Mouse (Mus musculus): ENCODE data around the gene Taf9b. TPM values are rescaled to one million over a fixed set of nuclear protein-coding genes. Genes with fewer than 3 reads are reported as not detected.
A peak's percentile ranks its signal among the peaks of the same experiment; 100 is the strongest.
"Not testable (repeated sequence)": the region's sequence is repeated elsewhere in the genome, so short reads cannot be mapped to it uniquely, and the experiment has no call there.

The Taf9b gene
- 10 to 100 TPM; 12.9 to 15.7 TPM for total RNA-seq (2021)

DNA sequence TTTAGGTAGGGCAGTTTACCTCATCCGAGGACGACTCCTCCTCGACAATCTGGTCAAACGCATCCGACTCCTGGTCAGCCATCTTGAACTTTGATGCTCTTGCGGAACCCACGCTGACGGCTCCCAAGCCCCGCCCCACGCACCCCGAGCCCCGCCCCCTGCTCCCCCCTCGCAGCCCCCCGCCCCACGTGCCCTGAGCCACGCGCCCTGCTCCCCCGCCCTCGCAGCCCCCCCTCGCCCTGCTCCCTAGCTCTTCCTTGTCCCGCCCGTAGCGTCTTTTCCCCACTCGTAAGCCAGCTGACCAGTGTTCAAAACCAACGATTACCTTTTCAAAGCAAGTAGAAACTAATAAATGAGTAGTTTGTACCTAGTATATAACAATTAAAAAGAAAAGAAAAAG lies at the start of gene Taf9b:
TSS of gene Taf9b (minus strand) at position 101 of the 400 bp plus-strand sequence.
- no peak for DNase-seq
- intact Hi-C loops (cut with DNase I), result no loop called here

DNA sequence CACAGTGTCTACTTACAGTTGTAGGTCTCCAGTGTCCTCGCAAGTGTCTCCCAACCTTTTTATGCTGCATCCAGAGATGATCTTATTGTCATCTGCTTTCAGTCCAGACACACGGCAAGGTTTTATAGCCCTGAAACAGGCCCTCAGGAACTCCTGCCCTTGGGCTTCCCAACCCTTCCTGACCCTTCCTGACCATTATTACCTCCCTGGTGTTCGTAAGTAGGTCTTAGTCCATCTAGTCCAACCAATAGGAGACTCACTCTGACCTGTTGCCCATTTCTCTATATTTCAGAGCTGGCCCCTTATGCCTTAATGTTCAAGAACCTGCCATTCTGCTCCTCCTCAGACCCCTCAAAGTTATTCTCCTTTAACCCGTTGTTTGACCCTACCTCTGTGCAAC lies 34.3 kb upstream of the Taf9b start, which contains the start of gene Fnd3c2:
TSS of gene Fnd3c2 (minus strand) at position 101 of the 400 bp plus-strand sequence.
- intact Hi-C loops (cut with DNase I), result no loop called here
- no peak for DNase-seq

DNA sequence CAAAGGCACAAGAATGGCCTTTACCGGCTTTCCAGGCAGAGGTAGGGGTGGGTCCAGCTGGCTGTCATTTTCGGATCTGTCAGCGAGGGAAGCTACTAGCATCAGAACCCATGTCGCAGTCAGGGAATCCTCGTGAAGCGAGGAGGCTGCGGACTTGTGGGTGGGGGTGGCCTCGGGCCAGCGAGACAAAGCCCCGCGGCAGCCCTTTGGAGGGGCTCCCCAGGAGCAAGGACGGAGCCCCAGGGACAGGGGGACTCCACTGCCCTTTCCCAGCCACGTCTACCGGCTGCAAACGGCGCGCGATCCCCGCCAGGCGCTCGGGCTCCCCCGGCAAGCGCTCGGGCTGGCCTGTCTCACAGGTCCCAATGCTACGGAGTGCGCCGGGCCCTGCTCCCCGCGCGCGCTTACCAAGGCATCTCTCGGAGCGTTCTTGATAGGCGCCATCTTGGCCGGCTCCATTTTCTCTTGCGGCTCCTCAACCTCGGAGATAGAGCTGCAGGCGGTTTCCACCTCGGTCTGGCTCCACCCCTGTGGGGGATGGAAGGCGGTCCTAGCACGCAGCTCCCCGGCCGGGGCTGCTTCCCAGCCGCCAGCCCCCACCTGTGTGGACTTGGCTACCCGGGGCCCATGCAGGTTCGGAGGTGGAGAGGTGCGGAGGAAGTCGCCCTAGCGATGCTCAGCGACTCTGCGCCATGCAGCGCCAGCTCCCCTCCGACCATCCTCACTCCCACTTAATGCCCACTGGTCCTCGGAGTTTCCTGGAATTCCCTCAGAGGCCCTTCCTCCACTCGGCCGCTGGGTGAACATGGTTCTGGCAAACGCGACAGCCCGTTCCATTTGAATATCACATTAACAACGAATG lies 1.6 kb downstream of the Taf9b start:
- intact Hi-C loops (cut with DNase I), result no loop called here

DNA sequence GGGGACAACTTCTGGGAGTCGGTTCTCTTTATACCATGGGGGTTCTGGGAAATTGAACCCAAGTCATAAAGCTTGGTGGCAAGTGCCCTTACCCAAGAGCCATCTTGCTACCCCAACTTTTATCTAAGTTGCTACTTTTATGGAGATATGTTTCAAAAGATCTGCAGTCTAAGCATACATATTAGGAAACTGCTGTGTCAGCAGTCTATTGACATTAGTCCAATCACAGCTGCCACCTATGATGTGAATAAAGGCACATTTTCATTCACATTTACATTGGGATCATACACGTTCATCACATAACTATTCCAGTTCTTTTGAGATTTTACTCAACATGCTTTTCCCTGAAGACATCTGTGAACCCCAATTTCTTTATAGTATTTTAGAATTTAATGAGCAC lies 11.9 kb downstream of the Taf9b start:
- DNase-seq, result no peak
- intact Hi-C loops (cut with DNase I), result no loop called here

More for the DNA sequence above, 1.6 kb downstream of the Taf9b start:
- peak; percentile 73 to 79 for DNase-seq

DNA sequence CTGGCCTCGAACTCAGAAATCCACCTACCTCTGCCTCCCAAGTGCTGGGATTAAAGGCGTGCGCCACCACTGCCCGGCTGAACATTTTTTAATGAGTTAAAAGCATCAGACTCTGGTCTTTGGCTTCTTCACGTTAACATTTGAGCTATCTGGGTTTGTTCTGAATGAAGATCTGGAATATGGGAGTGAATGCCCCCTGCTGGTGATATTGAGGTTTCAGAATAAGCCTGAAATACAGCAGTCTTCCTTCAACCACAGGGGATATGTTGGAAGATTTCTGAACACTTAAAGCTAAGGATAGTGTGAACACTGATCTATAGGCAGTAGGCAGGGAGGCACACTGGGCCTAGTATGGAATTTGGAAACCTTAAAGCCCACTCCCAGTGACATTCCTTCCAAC lies 22.1 kb downstream of the Taf9b start:
- no peak for DNase-seq
- intact Hi-C loops (cut with DNase I), result no loop called here

DNA sequence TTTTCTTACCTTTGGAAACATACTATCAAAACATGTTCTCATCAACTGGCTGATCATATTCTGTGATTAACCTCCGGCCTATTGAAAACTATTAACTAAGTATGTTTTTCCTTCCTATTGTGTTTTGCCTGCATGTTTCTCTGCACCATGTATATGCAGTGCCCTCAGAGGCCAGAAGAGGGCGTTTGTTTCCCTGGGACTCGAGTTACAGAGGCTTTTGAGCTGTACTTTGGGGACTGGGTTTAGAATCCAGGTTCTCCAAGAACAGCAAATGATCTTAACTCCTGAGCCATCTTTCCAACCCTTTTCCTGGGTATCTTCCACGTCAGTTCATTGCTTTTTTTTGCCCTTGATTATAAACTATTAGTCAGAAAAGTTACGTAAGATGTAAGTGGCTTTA lies 23.6 kb downstream of the Taf9b start:
- DNase-seq, result peak in 1 of 2 experiments; percentile 14
- intact Hi-C loops (cut with DNase I), result no loop called here

DNA sequence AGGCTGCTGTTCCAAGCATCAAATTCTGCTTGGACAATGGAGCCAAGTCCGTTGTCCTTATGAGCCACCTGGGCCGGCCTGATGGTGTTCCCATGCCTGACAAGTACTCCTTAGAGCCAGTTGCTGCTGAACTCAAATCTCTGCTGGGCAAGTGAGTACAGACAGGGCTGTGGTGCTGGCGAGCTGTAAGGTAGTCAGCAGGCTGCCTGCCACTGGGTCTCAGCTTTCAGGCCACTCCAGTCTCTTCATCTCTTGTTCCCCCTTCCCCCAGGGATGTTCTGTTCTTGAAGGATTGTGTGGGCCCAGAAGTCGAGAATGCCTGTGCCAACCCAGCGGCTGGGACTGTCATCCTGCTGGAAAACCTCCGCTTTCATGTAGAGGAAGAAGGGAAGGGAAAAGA lies 26.6 kb downstream of the Taf9b start:
- intact Hi-C loops (cut with DNase I); DNase-seq: not testable (repeated sequence)

DNA sequence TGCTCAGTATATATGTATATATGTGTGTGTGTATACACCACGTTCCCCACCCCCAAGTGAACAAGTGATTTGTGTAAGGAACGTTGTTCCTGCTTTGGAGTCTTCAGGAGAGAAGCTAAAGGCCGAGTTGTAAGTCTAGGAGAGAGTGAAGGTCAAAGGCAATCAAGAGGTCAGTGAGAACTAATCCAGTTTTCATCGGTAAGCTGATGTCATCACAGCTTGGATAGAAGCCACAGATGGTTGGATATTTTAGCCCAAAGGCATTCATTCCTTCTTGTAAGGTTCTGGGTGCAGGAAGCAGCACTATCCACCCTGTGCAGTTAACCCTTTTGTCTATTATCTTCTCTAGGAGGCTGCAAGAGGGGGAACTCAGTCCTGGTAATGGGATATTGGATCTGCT lies 30.9 kb downstream of the Taf9b start:
- DNase-seq, result no peak
- intact Hi-C loops (cut with DNase I), result no loop called here

DNA sequence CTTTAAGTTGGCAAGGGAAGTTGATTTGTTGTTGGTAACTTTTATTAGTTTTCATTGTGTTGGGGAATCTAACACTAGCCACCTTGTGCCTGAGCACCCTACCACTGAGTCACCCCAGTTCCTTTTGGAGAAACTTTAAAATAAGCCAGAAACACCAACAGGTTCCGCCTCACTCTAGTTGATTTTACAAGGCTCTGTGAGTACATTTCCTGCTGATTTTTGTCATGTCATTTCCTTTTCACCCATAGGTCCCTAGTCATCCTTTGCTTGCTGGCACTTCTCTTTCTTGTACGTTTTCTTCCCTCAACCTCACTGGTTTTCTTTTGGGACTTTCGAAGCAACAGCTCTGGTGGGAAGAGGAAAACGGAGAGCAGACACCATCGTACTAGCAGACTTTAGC lies 31.6 kb downstream of the Taf9b start:
- DNase-seq, result no peak
- intact Hi-C loops (cut with DNase I), result loop anchor here (5.0 to 10.0 kb wide), 3 partner anchors 162 to 305 kb away; partner anchors contain the start of genes Atp7a and Atrx

DNA sequence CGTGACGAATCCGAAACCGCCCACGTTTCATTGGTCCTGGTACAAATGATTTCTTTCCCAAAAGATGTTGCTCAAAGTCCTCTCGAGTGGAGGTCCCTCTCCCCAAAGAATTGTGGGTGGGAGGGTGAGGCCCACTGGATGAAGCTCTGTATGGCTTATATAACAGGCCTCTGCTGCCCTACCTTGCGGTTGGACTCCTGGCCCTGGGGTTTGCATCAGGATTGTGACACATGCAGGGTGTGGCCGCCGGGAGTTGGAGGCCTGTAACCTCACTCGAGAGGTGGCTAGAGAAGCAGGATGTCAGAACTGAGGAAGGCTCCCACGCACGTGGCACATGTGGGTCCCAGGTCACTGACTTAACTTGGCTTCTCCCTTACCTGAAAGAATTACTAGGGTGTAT lies 33.2 kb downstream of the Taf9b start:
- peak; percentile 24 to 28 for DNase-seq
- intact Hi-C loops (cut with DNase I), result loop anchor here (5.0 to 10.0 kb wide), 3 partner anchors 160 to 303 kb away; partner anchors contain the start of genes Atp7a and Atrx

DNA sequence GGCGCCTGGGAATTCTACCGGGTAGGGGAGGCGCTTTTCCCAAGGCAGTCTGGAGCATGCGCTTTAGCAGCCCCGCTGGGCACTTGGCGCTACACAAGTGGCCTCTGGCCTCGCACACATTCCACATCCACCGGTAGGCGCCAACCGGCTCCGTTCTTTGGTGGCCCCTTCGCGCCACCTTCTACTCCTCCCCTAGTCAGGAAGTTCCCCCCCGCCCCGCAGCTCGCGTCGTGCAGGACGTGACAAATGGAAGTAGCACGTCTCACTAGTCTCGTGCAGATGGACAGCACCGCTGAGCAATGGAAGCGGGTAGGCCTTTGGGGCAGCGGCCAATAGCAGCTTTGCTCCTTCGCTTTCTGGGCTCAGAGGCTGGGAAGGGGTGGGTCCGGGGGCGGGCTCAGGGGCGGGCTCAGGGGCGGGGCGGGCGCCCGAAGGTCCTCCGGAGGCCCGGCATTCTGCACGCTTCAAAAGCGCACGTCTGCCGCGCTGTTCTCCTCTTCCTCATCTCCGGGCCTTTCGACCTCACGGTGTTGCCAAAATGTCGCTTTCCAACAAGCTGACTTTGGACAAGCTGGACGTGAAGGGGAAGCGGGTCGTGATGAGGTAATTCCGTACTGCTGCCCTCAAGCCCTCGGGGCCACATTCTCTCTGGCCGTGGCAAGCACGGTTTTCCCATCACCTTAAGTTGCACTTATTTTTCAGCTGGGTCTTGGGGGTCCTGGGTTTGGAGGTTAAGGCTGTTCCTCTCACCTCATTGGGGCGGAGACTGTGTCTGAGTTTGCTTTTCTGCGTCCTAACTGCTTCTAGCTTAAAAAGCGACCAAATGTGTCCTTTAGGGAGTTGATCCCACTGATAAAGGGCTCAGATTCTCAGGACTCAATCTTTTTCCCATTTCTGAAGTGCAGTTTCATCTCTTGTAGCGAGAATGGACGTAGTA lies 34.0 kb downstream of the Taf9b start, which contains the start of gene Pgk1:
TSS of gene Pgk1 (plus strand) at position 388 of the 937 bp plus-strand sequence.
- intact Hi-C loops (cut with DNase I), result loop anchor here (5.0 to 10.0 kb wide), 3 partner anchors 160 to 302 kb away; partner anchors contain the start of genes Atp7a and Atrx
- DNase-seq, result peak; percentile 92

DNA sequence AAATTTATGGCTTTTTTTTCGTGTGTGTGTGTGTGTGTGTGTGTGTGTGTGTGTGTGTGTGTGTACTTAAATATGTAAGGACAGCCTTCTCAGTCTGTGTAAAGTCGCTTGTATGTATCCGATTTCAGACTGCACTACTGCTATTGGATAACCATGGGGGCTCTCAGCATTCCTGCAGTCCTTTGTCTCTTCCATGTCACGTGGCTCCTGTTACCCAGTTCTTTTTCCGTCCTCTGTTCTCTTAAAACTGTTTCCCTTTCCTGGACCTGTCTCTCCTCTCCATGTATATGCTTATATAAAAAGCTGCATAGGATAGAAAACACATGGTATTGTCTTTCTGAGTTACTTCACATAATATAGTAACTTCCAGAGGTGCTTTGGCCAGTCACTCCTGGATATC lies 35.3 kb downstream of the Taf9b start:
- peak; percentile 13 to 16 for DNase-seq

DNA sequence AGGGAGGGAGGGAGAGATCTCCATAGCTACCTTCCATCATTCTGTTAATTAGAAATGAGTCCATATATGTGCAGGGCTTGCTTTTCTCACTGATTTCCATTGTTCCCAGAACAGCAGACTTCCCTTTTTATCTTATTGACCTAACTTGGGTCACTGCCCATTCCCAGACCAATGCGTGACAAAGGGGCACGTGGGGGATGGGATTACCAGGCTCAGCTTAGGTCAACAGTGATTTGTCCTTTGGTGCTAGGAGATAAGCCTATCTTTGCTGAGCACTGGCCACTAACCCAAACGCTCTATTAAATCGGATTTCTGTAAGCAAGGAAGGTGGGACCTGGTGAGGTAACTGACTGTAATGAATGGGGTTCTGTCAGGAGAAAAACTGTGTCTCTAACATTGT lies 36.7 kb downstream of the Taf9b start:
- intact Hi-C loops (cut with DNase I), result loop anchor here (10.0 kb wide), 2 partner anchors 259 to 299 kb away; partner anchors contain the start of gene Atrx
- DNase-seq, result no peak

More for the DNA sequence above, 35.3 kb downstream of the Taf9b start:
- intact Hi-C loops (cut with DNase I), result loop anchor here (5.0 to 10.0 kb wide), 3 partner anchors 158 to 301 kb away; partner anchors contain the start of genes Atp7a and Atrx

DNA sequence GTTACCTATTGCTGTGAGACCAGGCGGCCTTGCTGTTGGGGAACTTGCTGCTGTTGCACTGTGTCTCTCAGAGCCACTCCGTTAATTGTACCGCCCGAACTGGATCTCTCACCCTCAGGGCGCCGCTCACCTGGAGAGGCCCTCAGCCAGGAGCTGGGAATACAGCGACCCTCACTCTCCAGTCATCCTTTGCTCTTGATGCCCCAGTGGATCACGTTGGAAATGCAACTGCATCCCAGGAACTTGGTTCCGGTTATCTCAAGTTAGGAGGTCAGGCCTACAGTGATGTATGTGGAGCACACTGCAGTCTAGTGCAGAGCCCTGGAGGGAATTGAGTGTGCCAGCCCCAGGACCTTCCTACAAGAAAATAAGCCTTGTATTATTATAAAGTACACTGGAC lies 44.6 kb downstream of the Taf9b start:
- DNase-seq, result no peak
- intact Hi-C loops (cut with DNase I), result no loop called here

DNA sequence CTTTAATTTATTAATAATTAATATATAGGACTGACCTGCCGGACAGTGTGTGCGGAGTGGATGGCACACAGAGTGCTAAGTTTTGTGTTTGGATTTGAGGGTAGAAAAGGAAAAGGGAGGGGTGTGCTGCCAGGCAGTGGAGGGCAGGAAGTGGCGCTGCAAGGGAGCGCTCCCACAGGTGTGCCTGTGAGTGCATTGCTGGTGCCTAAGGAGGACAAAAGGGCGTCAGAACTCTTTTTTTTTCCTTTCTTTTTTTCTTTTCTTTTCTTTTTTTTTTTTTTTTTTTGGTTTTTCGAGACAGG lies 49.2 kb downstream of the Taf9b start:
- intact Hi-C loops (cut with DNase I), result loop anchor here (1.0 kb wide), 1 partner anchor 146 kb away; no protein-coding TSS in a partner anchor
- DNase-seq, result no peak

DNA sequence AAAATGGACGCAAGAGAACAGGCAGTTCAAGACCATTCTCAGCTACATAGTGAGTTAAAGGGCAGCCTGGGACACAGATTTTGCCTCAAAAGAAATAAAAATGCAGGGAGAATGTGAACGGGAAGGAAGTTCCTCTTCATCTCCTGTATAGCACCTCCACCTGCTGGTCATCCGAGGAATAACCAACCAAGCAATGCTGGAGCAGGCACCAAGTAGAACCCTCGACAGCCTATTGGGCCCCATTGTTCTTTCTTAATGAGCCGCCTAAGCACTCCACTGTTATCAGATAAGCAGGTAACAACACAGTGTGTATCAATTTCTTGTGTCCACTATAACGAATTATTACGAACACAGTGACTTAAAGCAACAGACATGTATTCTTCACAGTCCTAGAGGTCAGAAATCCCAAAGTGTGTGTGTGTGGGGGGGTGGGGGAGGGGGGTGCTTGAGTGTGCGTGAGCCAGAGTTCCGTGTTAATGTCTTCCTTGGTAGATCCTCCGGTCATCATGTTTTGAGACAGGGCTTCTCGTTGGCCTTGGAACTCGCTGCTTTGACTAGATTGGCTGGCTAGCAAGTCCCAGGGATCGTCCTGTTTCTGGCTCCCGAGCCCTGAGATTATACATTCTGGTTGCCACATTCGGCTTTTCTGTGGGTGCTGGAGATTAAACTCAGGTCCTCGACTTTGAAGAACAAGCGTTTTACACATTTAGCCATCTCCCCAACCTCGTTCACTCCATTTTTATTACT lies 49.7 kb downstream of the Taf9b start:
- intact Hi-C loops (cut with DNase I), result loop anchor here (1.0 kb wide), 1 partner anchor 145 kb away; no protein-coding TSS in a partner anchor
- DNase-seq, result peak; percentile 73 to 81

DNA sequence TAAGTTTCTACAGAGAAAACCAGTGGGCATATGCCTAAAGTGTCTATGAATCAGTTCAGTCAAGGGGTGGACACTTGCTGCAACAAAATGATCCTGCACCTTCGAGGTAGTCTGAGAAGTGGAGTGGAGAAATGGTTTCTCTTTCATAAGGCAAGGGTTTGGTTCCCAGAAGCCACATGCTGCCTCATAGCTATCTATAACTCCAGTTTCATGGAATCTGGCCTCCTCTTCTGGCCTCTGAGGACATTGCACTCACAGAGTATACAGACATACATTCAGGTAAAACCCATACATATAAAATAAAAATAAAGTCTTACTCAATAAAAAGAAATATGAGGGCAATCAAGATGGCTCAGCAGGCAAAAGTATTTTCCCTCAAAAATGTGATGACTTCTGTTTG lies 55.9 kb downstream of the Taf9b start:
- intact Hi-C loops (cut with DNase I), result loop anchor here (5.0 kb wide), 1 partner anchor 53 kb away; no protein-coding TSS in a partner anchor
- no peak for DNase-seq

DNA sequence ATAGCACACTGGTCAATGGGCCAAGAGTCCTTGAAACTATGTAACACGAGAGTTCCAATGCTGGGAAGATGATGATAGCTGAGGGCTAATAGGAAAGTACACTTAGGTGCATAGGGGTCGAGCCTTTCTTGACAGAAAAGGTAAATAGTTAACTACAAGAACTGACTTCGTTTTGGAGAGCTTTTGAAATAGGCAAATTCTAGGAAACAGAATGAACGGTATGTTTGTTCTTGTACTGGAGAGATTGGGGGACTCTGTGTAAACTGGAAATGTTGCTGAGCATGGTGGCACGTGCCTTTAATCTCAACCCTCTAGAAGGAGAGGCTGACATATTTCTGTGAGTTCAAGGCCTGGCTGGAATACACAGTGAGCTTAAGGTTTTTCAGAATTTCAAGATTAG lies 56.4 kb downstream of the Taf9b start:
- DNase-seq, result no peak
- intact Hi-C loops (cut with DNase I), result no loop called here

DNA sequence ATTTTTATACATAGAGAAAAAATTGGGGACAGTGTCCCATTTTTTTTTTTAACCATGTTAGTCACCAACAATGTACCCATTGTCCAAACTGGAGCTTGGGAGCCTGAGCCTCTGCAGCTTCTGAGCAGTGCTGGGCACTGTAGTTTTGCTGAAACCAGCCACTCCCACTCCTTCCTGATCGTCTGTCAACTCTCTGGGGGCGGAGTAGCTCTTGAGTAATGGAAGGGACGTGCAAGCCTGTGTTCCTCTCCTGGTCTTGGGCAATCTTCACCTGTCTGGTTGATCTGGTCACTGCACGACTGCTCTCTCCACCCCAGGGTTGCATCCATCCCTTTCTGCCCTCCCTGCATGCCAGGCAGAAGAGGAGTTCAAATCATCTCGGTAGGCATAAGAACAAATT lies 57.0 kb downstream of the Taf9b start:
- no peak for DNase-seq
- intact Hi-C loops (cut with DNase I), result no loop called here
